Mouse (Mus musculus) testis, adult 2 months (tissue): ENCODE results near the gene E4f1. TPM values are rescaled to one million over a fixed set of nuclear protein-coding genes. Genes with fewer than 3 reads are reported as not detected.

Experiments
- H3K27ac ChIP-seq: fragments of 200-500 bp; 2 replicates; pipeline ENCODE4 v1.5.1; 2012; ENCODE audit warnings: low read depth, low read length; ENCODE audit not compliant: control insufficient read depth, insufficient read depth
- H3K27me3 ChIP-seq: fragments of 200-500 bp; 2 replicates; pipeline ENCODE4 v1.6.1; 2012; ENCODE audit warnings: mild to moderate bottlenecking, low read length, moderate library complexity; ENCODE audit not compliant: control insufficient read depth, insufficient read depth
- H3K36me3 ChIP-seq: fragments of 200-500 bp; 2 replicates; pipeline ENCODE4 v1.6.1; 2012; ENCODE audit warnings: mild to moderate bottlenecking, low read length; ENCODE audit not compliant: control insufficient read depth, insufficient read depth
- H3K4me1 ChIP-seq: fragments of 200-500 bp; 2 replicates; pipeline ENCODE4 v1.6.1; 2012; ENCODE audit warnings: low read length; ENCODE audit not compliant: control insufficient read depth, insufficient read depth
- H3K4me3 ChIP-seq: fragments of 200-500 bp; 2 replicates; pipeline ENCODE4 v1.5.1; 2012; ENCODE audit warnings: low read depth, mild to moderate bottlenecking, low read length, moderate library complexity, mixed read lengths; ENCODE audit not compliant: control insufficient read depth
- CTCF ChIP-seq: fragments of 200-500 bp; IDR thresholded peaks from 2 replicates; pipeline ENCODE4 v1.5.1; 2012; ENCODE audit warnings: low read depth, mild to moderate bottlenecking, inconsistent platforms, low read length, moderate library complexity; ENCODE audit not compliant: control insufficient read depth, insufficient read depth, insufficient replicate concordance
- POLR2A ChIP-seq: fragments of 200-500 bp; IDR thresholded peaks from 2 replicates; pipeline ENCODE4 v1.6.1; 2012; ENCODE audit warnings: low read depth, mild to moderate bottlenecking, inconsistent platforms, low read length, moderate library complexity; ENCODE audit not compliant: control insufficient read depth
- polyA plus RNA-seq: library from polyadenylated mRNA; depleted of rRNA; stranded (reverse); fragments of >200 nt; gene quantifications from 2 replicates; pipeline ENCODE4 v1.2.3, GENCODE M21; 2012

Gene E4f1
- polyA plus RNA-seq, 1 experiment: 69.3 TPM

DNA sequence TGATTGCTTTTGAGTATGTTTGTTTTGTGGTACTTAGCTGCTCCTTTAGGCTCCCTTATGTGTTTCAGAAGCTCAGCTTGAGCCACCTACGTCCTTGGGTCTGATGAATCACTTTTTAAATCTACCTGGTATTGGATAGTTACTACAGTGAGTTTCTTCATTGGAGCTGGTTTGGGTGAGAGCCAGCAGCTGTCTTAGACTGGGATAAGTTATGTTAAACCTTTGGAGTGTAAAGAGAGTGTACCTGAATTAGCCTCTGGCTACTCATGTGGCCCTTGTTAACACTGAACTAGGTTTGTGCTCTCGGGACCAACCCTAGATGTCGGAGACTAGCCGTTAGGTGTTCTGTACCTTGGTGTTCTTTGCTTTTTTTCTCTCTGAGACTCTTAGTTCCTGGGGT lies 47.0 kb downstream of the E4f1 start:
- H3K27me3 ChIP-seq: no peaks in the 10 kb centered on the region
- no peak overlapping the region for H3K4me3 ChIP-seq
- no peak overlapping the region for H3K27ac ChIP-seq
- no peaks in the 10 kb centered on the region; the same call in 1 of the 2 replicates for H3K36me3 ChIP-seq
- H3K4me1 ChIP-seq: peaks cover 4% of the 10 kb centered on the region
- TF ChIP-seq CTCF (no peak), POLR2A (no peak)

DNA sequence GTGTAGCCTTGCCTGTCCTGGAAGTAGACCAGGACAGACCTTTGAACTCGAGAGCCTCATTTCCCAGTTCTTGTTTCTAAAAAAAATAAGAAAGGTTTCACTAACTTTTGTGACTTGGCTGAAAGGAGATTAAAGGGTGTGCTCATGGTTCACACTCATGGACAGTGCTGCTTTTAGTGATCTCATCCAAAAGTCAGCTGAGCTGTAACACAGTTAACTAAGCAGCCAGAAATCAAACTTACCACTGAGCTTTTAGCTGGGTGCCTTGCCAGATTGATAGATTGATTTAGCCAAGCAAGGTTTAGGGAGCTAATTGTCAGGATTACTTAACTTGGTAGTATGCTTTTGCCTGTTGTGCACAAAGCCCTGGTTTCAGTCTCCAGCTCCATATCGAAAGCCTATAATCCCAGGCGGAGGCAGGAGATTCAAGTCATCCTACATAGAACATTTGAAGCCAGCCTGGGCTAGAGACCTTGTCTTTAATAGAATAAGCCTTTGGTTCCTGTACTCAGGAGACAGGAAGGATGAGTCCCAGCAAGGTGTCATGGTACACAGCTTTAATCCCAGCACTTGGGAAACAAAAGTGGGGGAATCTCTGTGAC lies 54.0 kb downstream of the E4f1 start:
- no peak overlapping the region for H3K27ac ChIP-seq
- H3K4me1 ChIP-seq: peaks cover 6% of the 10 kb centered on the region
- no peak overlapping the region for H3K4me3 ChIP-seq
- no peak for TF ChIP-seq CTCF
- no peak for TF ChIP-seq POLR2A
- no peaks in the 10 kb centered on the region for H3K27me3 ChIP-seq
- no peaks in the 10 kb centered on the region for H3K36me3 ChIP-seq

DNA sequence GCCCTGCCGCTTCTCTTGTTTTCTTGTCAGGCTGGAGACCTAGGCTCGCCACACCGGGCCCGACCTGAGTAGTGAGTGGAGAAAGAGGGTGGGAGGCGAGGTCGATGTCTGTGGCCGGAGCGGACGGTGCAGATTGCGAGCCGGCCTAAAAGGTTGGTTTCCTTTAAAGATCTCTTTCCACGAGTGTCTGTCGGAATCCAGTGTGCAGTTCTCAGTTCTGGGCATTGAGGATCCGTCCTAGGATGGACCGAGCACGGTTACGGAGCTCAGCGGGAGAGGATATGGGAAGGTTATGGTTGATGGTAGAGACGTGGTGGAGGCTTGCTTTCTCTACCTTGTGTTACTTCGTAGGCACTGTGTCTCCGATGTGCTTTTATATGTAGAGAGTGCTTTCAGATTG lies 55.1 kb downstream of the E4f1 start:
- Histone ChIP-seq H3K4me1 (peaks cover 6% of the 10 kb centered on the region), H3K27ac (peak overlapping the region; percentile 93), H3K4me3 (peak overlapping the region; percentile 89), H3K27me3 (no peaks in the 10 kb centered on the region), H3K36me3 (no peaks in the 10 kb centered on the region)
- TF ChIP-seq POLR2A (no peak), CTCF (no peak)

DNA sequence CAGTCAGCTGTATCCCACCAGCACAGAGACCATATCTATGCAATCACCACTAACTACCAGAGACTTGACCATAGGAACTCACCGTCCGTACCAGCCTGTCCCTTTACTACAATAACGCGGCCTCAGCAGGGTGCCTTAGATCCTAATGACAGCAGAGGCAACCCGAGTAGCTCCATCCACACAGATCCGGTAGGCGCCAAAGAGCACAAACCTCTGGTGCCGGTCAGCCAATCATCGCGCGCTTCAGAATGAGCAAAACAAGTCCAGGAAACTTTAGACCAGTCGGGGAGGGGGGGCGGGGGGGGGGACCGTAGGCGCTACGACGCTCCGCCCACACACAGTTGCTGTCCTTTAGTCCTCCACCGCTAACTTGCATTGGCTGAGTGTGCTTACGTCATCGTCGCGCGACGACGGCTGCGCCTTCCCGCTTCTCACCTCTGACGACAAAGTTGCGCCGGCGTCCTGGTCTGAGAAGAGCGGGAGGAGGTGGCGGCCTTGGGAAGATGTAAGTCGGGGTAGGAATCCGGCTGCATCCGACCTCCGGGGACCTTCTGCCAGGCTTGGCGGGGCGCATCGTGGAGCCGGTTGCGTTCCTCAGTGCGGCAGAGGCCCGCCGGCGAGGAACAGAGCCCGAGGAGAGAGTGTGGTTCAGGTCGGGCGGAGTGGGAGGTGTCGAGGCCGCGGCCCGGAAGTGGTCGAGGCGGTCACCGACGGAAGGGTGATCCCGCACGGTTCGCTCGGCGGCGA lies 55.7 kb downstream of the E4f1 start, which contains the start of gene Rnps1:
Rnps1 (plus strand) TSS at position 336 of the 747 bp plus-strand sequence.
- H3K4me1 ChIP-seq: peaks cover 6% of the 10 kb centered on the region
- no peaks in the 10 kb centered on the region for H3K36me3 ChIP-seq
- H3K27ac ChIP-seq: peak within 1 kb of the TSS; percentile 93
- TF ChIP-seq POLR2A (peak; percentile 57), CTCF (no peak; the same call in 1 of the 2 replicates)
- H3K27me3 ChIP-seq: no peaks in the 10 kb centered on the region
- peak within 1 kb of the TSS; percentile 89 for H3K4me3 ChIP-seq

DNA sequence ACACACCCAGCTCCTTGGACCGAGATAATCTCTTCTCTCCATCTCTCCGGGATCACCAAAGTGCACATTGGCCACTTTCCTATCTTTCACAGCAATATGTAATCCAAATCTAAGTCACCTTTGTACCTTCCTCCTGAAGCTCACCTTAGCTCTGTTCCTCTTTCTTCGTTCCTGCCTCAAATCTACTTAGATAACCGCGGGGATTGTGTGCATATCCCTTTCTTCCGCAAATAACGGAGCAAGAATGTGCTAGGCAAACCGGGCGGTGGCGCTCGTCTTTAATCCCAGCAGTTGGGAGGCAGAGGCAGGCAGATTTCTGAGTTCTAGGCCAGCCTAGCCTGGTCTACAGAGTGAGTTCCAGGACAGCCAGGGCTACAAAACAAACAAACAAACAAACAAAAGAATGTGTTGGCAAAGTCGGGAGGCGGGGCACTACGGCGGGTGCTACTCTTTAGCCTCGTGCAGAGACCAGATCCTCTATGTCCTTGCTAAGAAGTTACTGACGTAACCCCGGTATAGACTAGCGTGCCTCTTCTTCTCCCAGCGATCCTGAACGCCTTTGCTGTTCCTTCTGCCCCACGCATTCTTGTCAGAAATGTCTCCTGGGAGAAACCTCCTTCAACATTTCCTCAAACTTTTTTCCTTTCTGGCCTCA lies 56.4 kb downstream of the E4f1 start:
- Histone ChIP-seq H3K4me1 (peaks cover 6% of the 10 kb centered on the region), H3K27ac (peak overlapping the region; percentile 67), H3K4me3 (peak overlapping the region; percentile 79), H3K27me3 (no peaks in the 10 kb centered on the region), H3K36me3 (no peaks in the 10 kb centered on the region)
- TF ChIP-seq POLR2A (no peak), CTCF (no peak)

DNA sequence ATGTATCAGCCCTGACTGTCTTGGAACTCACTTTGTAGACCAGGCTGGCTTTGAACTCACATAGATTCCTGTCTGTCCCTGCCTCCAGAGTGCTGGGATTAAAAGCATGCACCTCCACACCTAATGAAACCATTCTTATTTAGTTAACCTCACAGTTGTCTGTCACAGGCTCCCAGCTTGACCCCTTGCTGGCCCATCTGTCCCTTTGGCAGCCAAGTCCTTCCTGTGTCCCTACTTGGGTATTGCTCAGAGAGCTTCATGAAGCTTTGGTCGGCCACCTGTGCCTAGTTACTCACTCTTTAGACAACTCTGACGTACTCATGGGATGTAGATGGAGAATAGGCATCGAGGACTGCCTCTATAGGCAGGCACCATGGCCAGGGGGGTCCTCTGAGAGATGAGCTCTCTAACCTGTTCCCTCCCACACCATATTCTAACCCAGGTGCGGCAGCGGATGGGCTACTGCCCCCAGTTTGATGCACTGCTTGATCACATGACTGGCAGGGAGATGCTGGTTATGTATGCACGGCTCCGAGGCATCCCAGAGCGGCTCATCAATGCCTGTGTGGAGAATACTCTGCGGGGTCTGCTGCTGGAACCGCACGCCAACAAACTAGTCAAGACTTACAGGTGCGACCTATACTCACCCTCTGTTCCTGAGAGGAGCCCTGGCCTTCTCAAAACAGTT lies 62.9 kb downstream of the E4f1 start:
- Histone ChIP-seq H3K36me3 (no peaks in the 10 kb centered on the region), H3K4me3 (no peak overlapping the region), H3K27me3 (no peaks in the 10 kb centered on the region), H3K4me1 (no peaks in the 10 kb centered on the region), H3K27ac (no peak overlapping the region)
- TF ChIP-seq CTCF (no peak), POLR2A (no peak)

DNA sequence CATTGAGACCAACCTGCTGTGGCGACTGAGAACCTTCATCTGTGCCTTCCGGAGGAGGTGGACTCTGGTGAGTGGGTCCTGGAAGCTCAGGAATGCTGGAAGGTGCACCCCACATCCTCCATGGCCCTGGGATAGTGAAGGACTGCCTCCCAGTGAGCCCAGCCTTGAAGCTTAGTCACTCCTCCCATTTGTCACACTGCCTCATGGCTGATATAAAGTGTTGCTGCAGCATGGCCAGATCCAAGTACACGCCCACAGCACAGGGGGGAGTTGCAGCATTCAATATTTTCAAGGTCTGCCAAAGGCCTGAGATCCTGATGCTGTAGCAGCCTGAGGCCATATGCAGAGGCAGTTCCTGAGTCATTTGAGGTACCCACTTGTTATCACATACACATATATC lies 67.7 kb downstream of the E4f1 start:
- Histone ChIP-seq H3K27ac (no peak overlapping the region), H3K4me1 (no peaks in the 10 kb centered on the region), H3K27me3 (no peaks in the 10 kb centered on the region), H3K4me3 (no peak overlapping the region), H3K36me3 (no peaks in the 10 kb centered on the region)
- TF ChIP-seq POLR2A (peak; percentile 38; the same call in 1 of the 2 replicates), CTCF (no peak)
